Mouse (Mus musculus): Measurements from ENCODE around the gene Olfr1454.

DNA sequence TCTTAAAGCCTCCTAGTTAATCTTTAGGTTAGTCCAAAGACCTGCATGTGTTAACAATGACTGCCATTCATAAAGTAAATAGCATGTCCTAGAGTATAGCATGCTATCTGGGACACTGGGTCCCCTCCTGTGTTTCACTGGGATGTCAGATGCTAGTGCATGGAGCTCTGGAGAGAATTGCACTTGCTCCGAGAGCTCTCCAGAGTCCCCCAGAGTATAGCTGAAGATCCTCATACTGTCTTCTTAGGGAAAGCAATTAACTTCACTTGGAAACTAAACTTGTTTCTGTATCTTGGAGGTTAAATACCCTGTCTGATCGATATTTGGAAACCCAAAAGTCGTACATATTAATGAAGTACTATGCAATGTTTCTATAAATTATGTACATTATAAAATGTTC, 46.3 kb downstream of the Olfr1454 start, which contains the start of gene Olfr1458:
- TF ChIP-seq POLR2A (IDR thresholded peaks at IDR 0.05; ENCODE audit: insufficient read depth, low read depth, low read length) (no peak), CTCF (IDR thresholded peaks at IDR 0.05; ENCODE audit: insufficient read depth, low read depth, low read length) (no peak)
